Mouse (Mus musculus) olfactory bulb, adult 2 months (tissue): ENCODE data around the gene Hmx3.

Experiments
- CTCF ChIP-seq: fragments of 200-500 bp; IDR thresholded peaks from 2 replicates; pipeline ENCODE4 v1.5.1; 2012; ENCODE audit warnings: low read depth, mild to moderate bottlenecking, low read length, moderate library complexity; ENCODE audit not compliant: insufficient read depth
- POLR2A ChIP-seq: fragments of 200-500 bp; IDR thresholded peaks from 2 replicates; pipeline ENCODE4 v1.6.1; 2012; ENCODE audit warnings: mild to moderate bottlenecking, low read depth, low read length, moderate library complexity; ENCODE audit not compliant: insufficient read depth

- TF ChIP-seq POLR2A = no peak
- no peak for TF ChIP-seq CTCF
Measured at GRCm38 (mm10) chr7:131541184-131542114, 1.2 kb upstream of the Hmx3 start.
